Mouse (Mus musculus): Measurements from ENCODE around the gene Abcc9.

Abcc9 gene

DNA sequence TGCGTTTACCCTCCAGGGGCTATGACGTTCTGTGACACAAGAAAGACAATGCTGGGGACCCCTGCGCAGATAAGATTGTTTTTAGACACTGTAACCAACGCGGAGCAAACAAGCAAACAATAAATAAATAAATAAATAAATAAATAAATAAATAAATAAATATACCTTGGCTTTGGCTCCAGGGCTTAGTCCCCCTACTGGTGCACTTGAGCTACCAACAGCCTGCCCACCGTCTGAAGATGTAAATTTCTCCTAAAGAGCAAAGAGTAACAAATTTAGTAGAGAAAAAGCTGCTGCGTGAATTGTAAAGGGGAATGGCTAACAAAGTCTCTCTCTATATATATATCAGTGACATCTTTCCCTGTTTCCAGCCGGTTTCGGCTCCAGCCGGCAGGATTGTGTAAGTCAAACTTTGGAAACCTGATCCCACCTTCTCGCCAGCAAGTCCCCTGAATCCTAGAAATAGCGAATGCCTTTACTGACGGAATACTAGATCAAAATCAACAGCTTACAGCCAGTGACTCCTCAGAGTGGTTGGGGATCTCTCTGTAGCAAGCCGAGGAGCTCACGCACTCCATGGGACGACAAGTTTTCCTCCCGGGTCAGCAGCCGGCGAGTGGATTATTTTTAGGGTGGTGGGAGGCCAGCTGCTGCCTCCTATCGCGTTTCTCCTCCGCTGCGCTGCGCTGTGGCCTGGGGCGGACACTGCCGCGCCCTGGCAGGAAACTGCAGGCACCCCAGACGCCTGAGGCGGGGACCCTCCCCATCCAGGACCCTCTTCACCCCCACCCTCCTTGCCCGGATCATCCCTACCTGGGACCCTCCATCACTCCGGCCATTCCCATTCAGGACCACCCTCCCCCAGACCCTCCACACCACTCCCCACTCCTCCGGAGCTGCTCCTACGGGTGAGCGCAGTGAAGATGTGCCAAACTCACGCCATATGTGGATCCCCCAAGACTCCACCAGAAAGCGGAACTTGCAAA lies at the start of gene Abcc9:
Gene Abcc9 (minus strand): TSS at position 664 of the 986 bp plus-strand sequence.
- DNase-seq (ENCODE audit: low spot score in 2 of 2) = no peak

DNA sequence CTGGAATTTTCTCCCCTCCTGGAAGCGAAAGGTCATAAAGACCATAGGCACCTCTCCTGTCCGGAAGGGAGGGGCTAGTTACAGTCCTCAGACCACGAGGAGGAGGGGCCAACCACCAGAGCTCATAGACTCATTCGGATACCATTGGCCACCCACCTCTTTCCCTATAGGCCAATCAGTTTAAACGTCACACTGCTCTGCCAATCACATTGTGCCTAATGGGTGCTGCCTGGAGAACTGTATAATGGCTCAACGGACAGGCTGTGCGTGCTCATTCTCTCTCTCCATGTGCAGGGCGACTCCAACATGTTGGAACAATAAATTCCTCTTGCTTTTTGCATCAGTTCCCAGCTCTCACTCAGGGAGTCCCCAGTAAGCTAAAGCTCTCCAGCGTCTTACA lies 49.2 kb upstream of the Abcc9 start:
- no peak for DNase-seq (ENCODE audit: low spot score in 2 of 2)

DNA sequence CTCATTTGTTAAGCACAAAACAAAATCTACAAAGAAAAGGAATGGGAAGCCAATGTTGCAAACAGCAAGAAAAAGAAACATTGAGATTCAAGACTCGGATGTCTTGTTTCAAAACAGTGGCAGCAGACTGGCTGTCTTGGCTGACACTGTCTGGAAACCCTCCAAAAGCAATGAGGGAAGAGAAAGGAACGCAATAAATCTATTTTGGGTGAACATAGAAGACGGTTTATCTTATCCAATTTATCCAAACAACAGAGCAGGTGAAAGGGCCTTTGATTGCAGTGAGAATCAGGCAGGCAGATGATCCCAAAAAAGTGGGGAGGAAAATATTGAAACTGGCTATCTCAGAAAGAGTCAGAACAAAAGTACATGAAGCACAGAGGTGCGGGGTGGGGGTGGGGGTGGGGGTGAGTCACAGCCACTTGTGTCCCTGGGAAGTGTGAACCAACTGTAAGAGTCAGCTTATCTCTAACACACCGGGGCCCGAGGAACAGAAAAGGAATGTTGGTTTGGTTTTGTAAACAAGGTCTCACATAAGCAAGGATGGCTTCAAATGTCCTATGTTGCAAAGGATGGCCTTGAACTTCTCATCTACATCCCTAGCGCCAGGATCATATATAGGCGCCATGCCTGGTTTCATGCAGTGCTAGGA lies 46.1 kb upstream of the Abcc9 start:
- no peak for DNase-seq (ENCODE audit: low spot score in 2 of 2)

DNA sequence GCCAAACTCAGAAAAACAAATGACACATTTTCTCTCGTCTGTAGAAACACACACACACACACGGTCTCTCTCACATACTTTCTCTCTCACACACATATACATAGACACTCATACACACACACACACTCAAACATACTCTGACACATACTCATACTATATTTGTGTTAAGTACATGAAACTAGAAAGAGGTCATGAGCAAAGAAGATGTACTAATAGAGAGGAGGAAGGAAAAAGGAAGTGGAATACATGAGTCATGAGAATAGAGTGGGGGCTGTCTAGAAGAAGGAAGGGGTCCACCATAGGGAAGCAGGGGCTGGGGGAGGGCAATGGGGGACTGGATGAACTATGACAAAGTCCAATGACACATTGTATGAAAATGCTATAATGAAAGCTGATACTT lies 45.0 kb upstream of the Abcc9 start:
- DNase-seq (ENCODE audit: low spot score in 2 of 2) = no peak

DNA sequence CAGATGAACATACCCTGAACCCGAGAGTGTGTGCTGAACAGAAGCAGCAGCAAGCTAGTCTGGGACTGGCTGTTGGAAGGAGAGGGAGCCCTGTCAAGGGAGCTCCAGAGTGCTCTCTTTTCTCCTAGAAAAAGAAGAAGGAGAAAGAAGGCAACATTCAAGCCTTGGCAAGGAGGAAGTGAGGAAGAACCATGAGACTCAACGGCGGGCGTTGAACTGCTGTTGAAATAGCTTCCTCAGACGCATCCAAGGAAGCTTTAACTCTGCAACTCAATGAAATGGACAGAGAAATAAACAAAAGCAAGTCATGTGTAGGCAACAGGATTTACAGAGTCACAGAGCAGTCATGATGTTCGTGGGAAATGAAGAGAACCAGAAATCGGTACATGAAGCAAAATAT lies 44.6 kb upstream of the Abcc9 start:
- DNase-seq (ENCODE audit: low spot score in 2 of 2) = no peak

DNA sequence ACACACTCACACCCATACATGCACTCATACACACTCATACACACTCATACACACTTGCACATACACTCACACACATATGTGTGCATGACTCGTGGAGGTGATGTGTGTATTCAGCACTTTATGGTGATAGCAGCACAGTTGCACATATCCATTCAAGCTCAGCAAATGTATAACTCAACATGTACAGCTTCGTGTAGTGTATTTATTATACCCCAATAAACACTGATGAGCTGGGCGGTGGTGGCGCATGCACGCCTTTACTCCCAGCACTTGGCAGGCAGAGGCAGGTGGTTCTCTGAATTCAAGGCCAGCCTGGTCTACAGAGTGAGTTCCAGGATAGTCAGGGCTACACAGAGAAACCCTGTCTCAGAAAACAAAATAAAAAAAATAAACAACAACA lies 43.4 kb upstream of the Abcc9 start:
- no peak for DNase-seq (ENCODE audit: low spot score in 2 of 2)

DNA sequence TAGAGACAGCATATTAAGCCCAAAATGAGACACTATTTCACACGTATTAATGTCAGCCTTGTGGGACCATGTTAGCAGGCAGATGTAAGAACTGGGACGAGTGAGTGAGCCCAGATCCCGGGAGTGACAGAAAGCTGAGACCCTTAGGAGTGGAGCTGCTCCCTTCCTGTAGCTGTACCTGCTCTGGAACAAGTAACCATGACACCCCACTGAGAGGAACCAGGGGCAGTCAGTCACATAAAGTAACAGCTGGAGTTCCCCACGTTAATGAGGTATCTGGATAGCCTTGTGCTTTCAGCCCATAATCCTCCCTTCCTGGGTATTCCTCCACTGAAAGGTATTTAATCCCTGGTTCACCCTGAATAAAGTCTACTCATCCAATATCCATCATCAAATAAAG lies 41.1 kb upstream of the Abcc9 start:
- no peak for DNase-seq (ENCODE audit: low spot score in 2 of 2)

DNA sequence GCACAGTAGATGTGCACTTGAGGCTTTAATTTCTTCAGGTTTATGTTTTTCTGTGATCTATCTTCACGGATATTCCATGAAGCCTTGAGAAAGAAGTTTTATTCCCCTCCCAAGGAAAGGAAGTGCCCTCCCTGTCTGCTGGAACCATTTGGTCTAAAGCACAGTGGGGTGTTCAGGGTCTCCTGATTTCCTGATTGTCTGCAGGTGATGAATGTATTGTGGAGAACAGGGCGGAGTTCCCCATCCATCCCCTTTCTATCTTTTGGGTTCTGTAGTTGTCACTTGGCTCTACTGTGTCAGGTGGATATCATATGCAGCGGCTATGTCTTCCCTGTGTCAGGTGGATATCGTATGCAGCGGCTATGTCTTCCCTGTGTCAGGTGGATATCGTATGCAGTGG lies 39.6 kb upstream of the Abcc9 start:
- no peak for DNase-seq (ENCODE audit: low spot score in 2 of 2)

DNA sequence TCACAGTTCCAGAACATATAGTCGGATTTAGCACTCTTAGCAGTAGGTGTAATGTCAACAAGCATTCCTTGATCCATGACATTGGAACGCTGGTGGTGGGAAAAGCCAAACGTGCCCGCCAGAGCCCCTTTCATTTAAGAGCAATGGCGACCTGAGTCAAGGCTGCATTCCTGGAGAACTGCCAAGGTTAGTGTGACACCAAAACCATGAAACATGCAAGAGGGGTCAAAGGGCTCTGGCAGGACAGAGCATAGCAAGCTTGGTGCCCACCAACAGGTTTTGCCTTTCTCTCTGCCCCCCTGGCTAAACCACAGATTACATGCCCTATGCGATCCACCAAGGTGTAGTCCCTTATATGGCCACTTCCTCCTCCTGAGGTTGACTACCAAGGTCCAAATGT lies 36.5 kb upstream of the Abcc9 start:
- DNase-seq (ENCODE audit: low spot score in 2 of 2) = no peak

DNA sequence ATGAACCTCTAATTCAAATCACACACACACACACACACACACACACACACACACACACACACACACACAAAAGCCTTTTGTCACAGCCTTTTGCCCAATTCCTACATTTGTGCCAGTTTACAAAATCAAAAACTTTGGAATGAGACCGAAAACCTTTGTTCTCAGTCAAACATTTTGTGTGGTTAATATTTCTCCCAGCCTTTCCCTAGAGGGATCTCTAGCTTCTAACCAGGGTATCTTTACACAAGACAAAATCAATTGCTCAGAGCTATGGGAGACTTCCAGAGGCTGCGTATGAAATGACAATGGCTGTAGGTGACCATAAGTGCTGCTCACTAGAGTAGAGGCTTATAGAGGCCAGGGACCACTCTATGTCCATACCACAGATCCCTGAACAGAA lies 36.1 kb upstream of the Abcc9 start:
- DNase-seq (ENCODE audit: low spot score in 2 of 2) = no peak

DNA sequence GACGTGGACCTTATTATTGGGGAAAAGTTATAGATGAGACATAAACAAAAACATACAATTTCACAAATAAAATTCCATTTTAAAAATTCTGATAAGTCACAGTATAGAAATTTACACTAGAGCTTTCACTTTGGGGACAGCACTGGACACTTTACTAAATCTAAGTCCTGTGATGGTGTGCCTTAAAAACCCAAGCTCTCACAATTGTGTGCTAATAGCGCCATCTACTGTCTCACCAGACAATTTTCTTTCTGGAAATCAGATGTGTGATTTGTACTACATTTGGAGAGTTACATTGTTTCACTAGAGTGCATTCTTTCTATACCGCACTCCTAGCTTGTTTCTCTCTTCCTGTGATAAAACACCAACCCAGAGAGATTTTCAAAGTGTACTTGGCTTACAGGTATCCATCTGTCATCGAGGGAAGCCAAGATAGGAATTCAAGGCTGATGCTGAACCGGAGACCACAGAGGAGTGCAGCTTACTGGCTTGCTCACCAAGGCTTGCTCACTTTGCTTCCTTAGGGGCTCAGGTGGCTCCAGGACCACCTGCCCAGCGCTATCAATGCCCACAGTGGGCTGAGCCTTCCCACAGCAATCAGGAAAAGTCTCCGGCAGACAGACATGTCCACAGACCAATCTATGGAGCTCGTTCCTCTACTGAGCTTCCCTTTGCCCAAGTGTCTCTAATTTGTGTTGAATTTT lies 33.3 kb upstream of the Abcc9 start:
- no peak for DNase-seq (ENCODE audit: low spot score in 2 of 2)

DNA sequence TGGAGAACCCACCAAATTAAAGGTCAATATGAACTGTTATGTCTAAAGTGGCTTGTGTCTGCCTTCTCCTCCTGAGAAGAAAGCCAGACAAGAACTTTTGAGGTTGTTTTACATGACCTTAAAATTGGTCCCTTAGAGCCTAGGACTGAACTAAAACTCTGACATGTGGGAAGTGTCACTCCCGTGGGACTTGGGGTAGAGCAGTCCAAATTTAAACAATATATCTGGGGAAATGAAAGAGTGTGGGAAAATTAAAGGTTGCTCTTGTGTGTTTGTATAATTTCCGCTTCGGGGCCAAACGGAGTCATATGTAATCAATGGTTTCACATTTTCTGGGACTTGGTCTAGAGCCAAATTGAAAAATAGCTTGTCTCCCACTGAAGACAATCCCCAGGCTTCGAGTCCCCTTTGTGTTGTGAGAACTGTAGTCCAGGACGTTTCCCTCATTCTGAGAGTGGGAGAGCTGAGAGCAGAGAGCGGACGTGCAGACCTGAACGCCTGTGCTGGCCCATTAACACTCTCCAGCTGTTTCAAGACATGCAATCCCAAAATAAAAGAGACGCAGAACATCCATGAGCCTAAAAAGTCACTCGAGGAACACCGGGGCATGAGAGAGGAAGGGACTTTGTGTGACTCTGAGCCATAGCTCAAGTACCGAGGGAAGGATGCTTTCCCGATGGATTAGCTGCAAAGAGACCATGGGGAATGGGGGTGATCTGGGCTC lies 30.6 kb upstream of the Abcc9 start:
- DNase-seq (ENCODE audit: low spot score in 2 of 2) = no peak

DNA sequence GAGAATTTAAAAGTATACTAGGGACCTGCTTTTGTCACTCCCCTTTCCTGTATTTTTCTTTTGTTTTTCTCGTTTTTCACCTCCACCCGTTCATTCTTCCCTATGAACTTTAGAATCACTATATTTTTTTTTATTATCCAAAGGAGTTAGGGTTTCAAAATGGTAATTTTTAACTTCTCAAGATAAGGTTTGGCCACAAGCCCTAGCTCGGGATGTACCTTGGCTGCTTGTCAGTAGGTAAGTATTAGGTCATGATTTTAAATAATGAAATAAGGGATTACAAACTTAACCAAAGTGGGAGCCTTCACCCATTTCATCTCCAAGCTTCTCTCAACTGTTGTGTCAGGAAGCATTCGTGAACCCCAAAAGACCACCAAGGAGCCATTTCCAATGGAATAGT lies 23.9 kb upstream of the Abcc9 start:
- no peak for DNase-seq (ENCODE audit: low spot score in 2 of 2)

DNA sequence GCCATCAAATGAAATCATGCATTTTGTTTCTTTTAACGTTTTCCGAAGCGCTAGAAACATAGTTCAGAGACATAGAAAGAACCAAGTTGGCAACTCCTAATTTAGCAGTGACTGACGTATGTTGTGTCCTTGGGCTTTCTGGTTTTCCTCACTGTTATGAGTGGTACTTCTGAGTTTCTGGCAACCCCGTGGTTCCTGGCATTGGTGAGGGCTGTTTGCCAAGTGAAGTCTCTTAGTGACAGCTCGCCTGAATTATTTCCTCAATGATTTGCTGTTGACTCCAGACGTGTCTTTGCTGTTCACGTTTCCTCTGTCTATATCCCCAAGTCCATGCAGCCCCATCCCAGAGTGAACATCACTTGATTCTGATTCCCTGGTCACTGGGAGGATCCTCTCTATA lies 19.6 kb upstream of the Abcc9 start:
- no peak for DNase-seq (ENCODE audit: low spot score in 2 of 2)

DNA sequence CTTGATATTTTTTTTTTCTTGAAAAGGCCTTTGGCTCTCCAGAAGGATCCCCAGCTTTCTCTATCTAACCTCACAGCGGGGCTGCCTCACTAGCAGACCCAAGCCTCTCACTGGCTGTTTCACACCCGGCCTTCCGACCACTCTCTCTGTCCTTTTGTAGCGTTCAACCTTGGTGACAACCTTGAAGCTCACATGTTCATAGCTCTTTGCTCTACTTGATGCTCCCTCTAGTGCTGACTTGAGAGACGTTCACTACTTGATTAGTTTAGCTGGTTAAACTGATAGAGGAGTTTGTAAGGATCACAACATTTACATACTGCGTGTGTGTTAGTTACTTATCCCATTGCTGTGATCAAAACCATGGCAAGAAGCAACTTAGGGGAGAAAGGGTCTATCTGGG lies 18.5 kb upstream of the Abcc9 start:
- DNase-seq (ENCODE audit: low spot score in 2 of 2) = no peak

DNA sequence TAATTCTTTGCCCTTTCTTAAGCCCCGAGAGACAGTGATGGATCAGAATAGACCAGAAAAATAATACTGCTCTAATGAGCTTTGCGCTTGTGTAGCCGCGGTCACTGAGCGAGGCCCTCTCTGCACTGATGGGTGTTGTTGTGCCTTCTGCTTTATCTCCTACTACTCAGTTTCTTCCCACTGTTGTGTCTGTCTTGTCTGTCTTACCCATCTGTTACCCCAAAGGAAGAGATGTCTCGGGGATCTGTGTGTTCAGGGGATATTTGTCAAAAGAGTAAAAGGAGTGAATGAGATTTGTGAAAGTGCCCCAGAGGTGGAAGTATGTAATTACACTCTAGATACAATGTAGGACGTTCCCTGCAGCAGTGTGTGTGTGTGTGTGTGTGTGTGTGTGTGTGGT lies 16.1 kb upstream of the Abcc9 start:
- DNase-seq (ENCODE audit: low spot score in 2 of 2) = no peak

DNA sequence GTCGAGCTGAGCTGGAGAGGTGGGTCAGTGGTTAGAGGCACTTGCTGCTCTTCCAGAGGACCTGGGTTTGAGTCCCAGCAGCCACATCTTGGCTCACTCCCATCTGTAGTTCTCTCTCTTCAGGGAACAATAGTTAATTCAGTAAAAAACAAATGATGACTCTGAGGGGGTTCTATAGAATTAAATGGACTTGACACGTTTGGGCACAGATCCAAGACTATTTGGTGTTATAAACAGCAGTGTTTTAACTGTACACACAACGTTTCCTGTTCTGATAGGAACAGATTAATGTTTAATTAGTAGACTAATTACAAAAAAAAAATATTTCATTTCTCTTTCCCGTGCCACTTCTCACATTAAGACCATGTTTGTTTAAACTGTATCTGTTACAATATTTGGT lies 15.1 kb upstream of the Abcc9 start:
- no peak for DNase-seq (ENCODE audit: low spot score in 2 of 2)

DNA sequence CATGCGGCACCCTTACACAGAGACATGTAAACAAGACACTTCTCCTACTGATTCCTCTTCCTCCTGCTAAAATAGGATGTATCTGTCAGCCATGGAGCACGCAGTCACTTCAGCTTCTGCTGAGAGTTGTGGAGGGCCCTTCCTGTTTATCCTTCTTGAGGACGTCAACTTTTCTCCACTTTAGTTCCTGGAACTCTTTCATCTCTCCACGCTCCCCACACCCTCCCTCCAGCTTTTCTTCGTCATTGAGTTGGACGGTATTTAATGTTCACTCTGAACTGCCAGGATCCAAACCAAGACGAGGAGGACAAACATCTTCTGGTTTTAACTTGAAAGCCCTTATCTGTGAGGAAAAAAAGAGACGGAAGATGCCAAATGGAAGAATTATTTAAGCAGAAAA lies 12.9 kb upstream of the Abcc9 start:
- no peak for DNase-seq (ENCODE audit: low spot score in 2 of 2)

DNA sequence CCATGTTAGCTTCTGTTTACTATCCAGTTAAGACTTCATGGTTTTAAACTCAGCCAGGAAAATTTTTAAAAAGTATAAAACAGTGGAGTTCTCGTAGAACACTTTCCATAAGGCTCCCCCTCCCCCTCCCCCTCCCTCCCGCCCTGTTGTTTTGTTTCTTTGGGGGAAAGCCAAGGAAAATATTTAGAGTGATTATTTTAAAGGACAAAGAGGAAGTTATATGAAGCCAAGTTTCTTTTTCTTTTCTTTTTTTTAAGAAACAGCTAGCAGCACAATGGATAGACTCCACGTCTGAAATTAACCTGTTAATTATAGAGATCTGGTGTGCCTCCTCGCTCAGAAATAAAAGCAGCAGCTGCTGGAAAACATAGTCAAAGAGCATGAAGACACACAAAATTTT lies 9.0 kb upstream of the Abcc9 start:
- no peak for DNase-seq (ENCODE audit: low spot score in 2 of 2)

DNA sequence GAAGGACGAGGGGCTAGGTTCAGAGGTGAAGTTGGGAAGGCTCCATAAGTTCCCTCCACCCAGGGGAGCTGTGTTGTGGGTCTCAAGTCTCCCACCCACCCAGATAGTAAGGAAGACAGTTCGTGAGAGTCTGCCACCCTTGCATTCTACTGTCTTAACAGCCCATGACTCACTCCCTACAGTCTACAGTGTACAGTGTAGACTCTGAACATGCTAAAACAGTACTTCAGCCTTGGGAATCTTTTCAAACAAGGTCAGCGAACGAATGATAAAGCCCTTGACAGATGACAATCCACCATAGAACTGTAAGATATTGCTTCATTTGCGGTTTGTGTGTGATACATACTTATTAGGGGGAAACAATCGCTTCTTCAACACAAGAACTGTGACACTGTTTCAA lies 8.6 kb upstream of the Abcc9 start:
- no peak for DNase-seq (ENCODE audit: low spot score in 2 of 2)

DNA sequence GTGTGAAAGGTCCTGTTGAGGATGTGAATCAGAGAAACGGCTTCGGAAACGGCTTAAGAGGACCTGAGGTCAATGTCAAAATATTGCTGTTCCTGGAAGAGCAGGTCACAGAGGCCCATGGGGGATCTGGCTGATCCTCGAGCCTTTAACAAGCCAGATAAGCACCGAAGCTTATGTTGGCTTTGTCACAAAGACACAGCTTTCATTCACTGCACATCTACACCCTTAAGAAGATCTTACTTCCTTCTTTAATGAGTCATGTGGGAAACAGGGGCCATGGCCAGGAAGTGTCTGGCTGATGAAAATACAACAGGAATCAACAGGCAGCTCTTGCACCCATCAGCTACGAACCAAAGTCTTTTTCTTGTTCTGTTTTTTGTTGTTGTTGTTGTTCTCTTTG lies 6.3 kb upstream of the Abcc9 start:
- no peak for DNase-seq (ENCODE audit: low spot score in 2 of 2)

DNA sequence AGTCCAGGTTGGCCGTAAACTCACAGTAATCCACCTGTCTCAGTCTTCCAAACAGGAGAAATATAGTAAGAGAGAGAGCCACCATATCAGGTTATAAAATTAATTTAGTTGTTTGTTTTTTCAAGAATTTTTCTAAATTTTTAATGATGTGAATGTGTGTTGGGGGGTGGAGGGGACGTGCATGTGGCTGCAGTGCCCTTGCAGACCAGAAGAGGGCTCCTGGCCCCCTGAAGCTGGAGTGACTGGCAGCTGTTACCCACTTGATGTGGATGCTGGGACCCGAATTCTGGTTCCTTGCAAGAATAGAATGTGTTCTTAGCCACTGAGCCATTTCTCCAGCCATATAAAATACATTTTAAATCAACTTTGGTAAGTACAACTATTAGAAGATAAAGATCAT lies 4.6 kb upstream of the Abcc9 start:
- no peak for DNase-seq (ENCODE audit: low spot score in 2 of 2)

Data from left cerebral cortex, adult 9 months (tissue).